Mouse (Mus musculus) lung, postnatal 0 days (tissue): Measurements from ENCODE around the gene Dsp.

Experiments used
- CTCF ChIP-seq: IDR thresholded peaks from 2 replicates; pipeline ENCODE4 v1.5.1; 2016; ENCODE audit warnings: antibody characterized with exemption, mild to moderate bottlenecking
- EP300 ChIP-seq: IDR thresholded peaks from 2 replicates; pipeline ENCODE4 v1.6.1; 2016; ENCODE audit warnings: antibody characterized with exemption, mild to moderate bottlenecking, control low read depth

GRCm38 (mm10) chr13:38211122-38211521 lies 60.0 kb downstream of the Dsp start:
- TF ChIP-seq EP300 (no peak), CTCF (no peak)
